Mouse (Mus musculus): ENCODE data around the gene Vsig10.

GRCm38 (mm10) chr5:117345432-117345976 lies 26.6 kb downstream of the Vsig10 start:
- TF ChIP-seq CTCF (IDR thresholded peaks at IDR 0.05; ENCODE audit: low read depth, low read length) = no peak
- TF ChIP-seq TAL1 (conservative IDR thresholded peaks at IDR 0.05; ENCODE audit: low read depth, low read length) = no peak
- no peak for TF ChIP-seq GATA1 (IDR thresholded peaks at IDR 0.05; ENCODE audit: borderline replicate concordance, low read length)

Data from G1E (cell line).